Mouse (Mus musculus): ENCODE results near the gene Osmr.
"Not testable (repeated sequence)": the region's sequence is repeated elsewhere in the genome, so short reads cannot be mapped to it uniquely, and the experiment has no call there.

Osmr gene

GRCm38 (mm10) chr15:6862125-6862524 is 12.6 kb downstream of the Osmr start:
- in situ Hi-C loops (cut with MboI, MseI): no loop called here

GRCm38 (mm10) chr15:6861617-6862016 is 13.2 kb downstream of the Osmr start:
- in situ Hi-C loops (cut with MboI, MseI): no loop called here

- in situ Hi-C loops (cut with MboI, MseI): no loop called here
These were observed 15.0 kb downstream of the Osmr start for GRCm38 (mm10) chr15:6859781-6860180.

- in situ Hi-C loops (cut with MboI, MseI): no loop called here
These were observed 15.9 kb downstream of the Osmr start for GRCm38 (mm10) chr15:6858871-6859270.

- in situ Hi-C loops (cut with MboI, MseI): no loop called here
These were observed 17.4 kb downstream of the Osmr start for GRCm38 (mm10) chr15:6857270-6857905.

GRCm38 (mm10) chr15:6849851-6850250 is 24.9 kb downstream of the Osmr start:
- in situ Hi-C loops (cut with MboI, MseI): no loop called here

GRCm38 (mm10) chr15:6840199-6840598 is 34.6 kb downstream of the Osmr start:
- in situ Hi-C loops (cut with MboI, MseI): no loop called here

- in situ Hi-C loops (cut with MboI, MseI): no loop called here
These were observed 59.0 kb downstream of the Osmr start for GRCm38 (mm10) chr15:6815807-6816206.

GRCm38 (mm10) chr15:6801212-6801611 is 73.6 kb downstream of the Osmr start:
- in situ Hi-C loops (cut with MboI, MseI): not testable (repeated sequence)

GRCm38 (mm10) chr15:6792846-6793245 is 81.9 kb downstream of the Osmr start:
- in situ Hi-C loops (cut with MboI, MseI): no loop called here

- in situ Hi-C loops (cut with MboI, MseI): no loop called here
These were observed 83.1 kb downstream of the Osmr start for GRCm38 (mm10) chr15:6791648-6792047.

- in situ Hi-C loops (cut with MboI, MseI): no loop called here
These were observed 84.8 kb downstream of the Osmr start for GRCm38 (mm10) chr15:6790011-6790410.

- in situ Hi-C loops (cut with MboI, MseI): no loop called here
These were observed 87.5 kb downstream of the Osmr start for GRCm38 (mm10) chr15:6787236-6787635.

- in situ Hi-C loops (cut with MboI, MseI): no loop called here
These were observed 88.6 kb downstream of the Osmr start for GRCm38 (mm10) chr15:6786212-6786611.

GRCm38 (mm10) chr15:6772265-6772664 is 102.5 kb downstream of the Osmr start:
- in situ Hi-C loops (cut with MboI, MseI): loop anchor here in 1 of 2 experiments (25.0 kb wide), 1 partner anchor 1390 kb away; the partner anchor contains the start of gene Cplane1

Data from T-helper 17 cell (primary cell).